Mouse (Mus musculus) spleen, adult 18-20 months (tissue): ENCODE measurements at regions not wholly inside any gene's neighbourhood (a gene's known extent, or its start where the extent isn't known, plus 50 kb on each side); places are given as distances from the start of the nearest gene placed in this dataset.

ENCODE experiments used
- DNase-seq, 2 experiments: peaks; one replicate each; pipeline ENCODE4 v3.0.0; 2022; ENCODE audit warnings: mixed read lengths in 2 of 2

DNA sequence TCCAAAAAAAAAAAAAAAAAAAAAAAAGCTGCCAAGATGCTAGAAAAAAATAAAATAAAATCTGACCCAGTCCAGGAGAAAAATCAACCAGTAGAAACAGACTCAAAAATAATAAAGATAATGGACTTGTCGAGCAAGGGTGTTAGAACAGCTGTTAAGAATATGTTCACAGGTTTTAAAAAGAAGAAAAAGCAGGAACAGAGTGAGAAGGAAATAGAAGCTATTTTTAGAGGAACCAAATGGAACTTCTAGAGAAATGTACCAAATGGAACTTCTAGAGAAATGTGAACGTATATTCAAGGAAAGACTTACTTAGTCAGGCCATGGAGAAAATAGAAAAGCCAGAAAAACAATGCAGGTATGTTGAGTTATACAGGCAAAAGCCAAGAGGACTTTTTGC is 662.4 kb upstream of the Jmjd1c start:
- DNase-seq, result no peak

DNA sequence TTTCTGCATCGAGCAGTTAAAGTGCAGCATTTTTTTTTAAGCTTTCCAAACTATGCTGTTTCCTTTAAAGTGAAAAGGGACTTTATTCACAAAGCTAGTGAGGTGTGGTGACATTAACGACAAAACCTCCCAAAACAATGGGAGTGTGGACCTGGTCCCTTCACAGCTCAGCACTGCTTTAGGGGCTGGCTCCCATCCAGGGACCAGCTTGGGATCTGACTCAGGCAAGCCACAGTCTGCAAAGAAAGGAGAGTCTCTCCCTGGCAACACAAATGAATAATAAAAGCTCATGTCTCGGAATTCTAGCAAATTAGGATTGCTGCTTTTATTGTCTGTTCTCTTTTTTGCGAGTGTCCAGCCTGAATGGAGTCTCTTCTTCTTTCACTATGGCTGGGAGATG is 625.2 kb upstream of the Jmjd1c start:
- DNase-seq, result no peak

DNA sequence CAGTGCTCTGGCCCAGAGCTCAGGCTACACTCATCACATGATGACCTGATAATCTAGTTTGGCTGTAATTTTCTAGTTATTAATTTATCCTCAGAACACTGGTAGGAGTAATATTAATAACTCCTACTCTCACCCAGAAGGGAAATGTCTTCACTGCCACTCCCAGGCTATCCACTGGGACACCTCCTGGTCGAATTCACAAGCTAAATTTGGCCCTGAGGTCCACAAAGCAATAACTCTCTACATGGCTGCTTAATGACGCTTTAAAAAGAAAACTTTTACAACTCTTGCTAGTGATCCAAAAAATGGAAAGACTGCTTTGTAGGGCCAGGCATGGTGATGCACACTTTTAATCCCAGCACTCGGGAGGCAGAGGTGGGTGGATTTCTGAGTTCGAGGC is 623.9 kb upstream of the Jmjd1c start:
- no peak for DNase-seq

- DNase-seq, result no peak
Measured at GRCm38 (mm10) chr10:66475187-66475735, 620.7 kb upstream of the Jmjd1c start.

DNA sequence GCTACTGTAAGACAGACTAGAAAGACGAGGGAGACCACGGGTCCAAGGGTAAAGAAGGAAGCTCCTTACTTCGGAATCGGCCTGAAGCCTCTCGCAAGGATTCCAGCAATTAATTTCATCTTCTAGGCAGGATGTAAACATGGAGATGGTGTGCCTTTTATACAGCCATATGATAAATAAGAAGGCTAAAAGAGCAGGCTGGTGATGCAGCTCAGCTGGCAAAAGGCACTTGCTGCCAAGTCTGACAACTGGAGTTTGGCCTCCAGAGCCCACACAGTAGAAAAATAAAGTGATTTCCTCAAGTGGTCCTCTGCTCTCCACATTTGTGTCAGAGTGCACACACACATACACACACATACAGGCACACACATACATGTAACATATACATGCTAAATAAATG is 605.1 kb upstream of the Jmjd1c start:
- no peak for DNase-seq

DNA sequence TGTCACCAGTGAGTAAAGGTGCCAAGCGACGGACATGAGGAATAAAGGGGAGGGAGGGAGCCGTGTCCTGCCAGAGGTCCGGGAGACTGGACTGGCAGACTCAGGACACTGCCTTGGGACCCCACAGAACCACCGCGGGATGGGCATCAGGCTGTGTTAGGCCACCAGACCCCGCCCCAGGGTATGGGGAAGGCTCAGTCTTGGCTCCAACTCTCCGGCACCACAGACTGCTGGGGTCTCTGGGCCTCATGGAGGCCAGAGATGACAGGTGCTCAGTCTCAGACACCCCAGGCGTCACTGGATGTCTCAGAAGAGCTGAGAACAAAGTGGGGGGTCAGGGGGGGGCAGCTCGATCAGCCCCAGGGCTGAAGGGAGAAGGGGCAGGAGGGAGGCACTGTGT is 604.1 kb upstream of the Jmjd1c start:
- DNase-seq, result no peak

DNA sequence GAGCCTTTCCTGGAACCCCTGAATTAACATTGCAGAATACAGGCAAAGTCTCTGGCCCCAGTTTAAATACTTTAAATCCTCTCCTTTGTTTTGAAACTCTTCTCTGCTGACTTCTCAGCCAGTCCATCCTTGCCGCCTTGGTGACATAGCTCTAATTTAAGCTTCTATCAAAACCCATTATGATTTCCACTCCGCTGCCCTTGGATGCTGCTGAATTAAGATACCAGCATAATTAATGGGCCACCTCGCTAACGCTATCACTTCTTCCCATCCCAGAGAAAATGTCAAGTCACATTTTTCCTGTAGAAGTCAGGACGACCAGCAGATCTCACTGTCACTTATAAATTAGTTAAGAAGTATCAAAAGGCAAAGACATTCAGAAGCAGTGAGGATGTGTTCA is 556.1 kb upstream of the Jmjd1c start:
- no peak for DNase-seq

DNA sequence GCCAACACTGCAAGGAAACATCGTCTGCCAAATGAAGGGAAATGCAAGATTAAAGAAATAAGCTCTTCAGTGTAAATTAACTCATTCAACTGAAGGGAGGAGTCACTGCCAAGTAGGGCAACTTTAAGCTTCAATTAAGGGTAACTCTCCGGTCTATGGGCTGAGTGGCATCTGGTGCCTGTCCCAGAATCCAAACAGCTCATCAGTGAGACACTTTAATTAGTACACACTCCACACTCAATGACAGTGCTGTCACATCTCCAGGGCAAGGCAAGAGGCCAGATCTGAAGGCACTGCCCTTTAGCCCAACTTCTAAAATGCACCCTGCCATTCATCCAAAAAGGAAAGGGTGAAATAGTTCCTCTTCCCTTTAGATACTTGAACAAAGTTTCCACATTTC is 549.3 kb upstream of the Jmjd1c start:
- no peak for DNase-seq

GRCm38 (mm10) chr10:66547660-66548059 is 548.3 kb upstream of the Jmjd1c start:
- DNase-seq, result no peak

DNA sequence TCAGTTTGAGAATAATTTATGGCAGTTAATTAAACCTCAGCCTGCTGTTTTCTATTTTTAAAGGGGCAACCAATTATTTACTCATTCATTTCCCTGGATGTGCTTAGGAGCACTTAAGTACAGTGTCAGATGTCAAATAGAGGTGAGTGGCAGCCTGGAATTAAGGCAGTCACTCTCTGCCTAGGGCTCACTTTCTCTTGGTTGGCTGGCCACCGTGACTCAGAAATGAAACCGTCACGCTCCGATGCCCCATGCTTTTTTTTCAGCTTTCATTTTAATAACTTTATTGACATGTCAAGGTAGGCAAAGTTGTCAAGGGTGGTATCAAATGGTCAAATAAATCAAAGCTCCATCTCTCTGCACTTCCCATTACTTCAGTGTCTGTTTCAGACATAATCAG is 547.9 kb upstream of the Jmjd1c start:
- DNase-seq, result no peak

DNA sequence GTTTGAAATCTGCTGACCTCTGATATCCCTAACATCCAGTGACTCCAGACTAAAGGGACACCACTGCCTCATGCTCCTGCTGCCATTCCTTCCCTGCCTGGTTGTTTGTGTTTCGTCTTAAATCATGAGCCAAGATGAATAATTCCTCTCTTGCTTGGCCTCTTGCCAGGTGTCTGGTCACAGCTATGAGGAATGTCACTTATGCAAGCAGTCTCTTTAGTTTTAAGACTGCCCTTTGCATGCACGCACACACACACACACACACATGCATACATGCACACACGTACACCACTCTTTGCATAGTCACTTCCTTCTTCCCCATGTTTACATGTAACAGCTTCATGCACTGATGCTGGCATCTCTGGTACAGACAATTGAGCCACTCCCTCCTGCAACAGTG is 543.0 kb upstream of the Jmjd1c start:
- DNase-seq, result no peak

GRCm38 (mm10) chr10:66554259-66554658 is 541.7 kb upstream of the Jmjd1c start:
- no peak for DNase-seq

DNA sequence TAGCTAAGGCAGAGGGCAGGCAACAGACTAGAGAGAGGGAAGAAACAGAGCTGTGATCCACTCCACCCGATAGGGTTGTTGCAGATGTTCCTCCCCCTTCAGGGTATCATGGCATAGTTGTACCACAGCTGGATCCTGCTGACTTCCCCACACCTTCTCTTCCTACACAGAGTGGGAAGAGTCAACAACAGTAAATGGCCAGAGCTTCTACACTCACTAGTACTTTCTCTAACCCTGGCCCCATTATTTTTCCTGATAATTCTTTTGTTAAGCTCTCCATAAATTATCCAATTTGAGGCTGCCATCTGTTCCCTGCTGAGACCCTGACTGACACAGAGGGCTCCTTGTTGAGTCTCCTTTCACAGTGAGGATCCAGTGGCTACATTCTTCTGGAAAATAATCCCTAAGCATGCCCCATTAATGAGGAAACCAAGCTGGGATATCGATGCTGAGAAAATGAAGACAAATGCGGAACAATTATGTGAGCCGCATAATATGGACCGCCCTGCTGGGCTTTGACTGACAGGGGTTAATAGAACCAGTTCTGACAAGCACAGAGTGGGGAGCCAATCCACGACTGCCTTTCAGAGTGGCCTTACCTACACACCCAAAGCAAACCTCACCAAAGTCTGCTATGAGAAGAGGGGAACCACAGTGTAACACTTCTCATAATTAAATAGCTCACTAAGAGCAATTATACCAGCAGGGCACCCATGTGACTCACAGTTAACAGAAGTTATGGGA is 537.7 kb upstream of the Jmjd1c start:
- DNase-seq, result no peak

- DNase-seq, result no peak
Measured at GRCm38 (mm10) chr10:66565374-66565773, 530.6 kb upstream of the Jmjd1c start.

- no peak for DNase-seq
Measured at GRCm38 (mm10) chr10:66574846-66575535, 520.9 kb upstream of the Jmjd1c start.

GRCm38 (mm10) chr10:66593001-66593400 is 502.9 kb upstream of the Jmjd1c start:
- DNase-seq, result no peak

- DNase-seq, result no peak
Measured at GRCm38 (mm10) chr10:66593506-66593905, 502.4 kb upstream of the Jmjd1c start.

DNA sequence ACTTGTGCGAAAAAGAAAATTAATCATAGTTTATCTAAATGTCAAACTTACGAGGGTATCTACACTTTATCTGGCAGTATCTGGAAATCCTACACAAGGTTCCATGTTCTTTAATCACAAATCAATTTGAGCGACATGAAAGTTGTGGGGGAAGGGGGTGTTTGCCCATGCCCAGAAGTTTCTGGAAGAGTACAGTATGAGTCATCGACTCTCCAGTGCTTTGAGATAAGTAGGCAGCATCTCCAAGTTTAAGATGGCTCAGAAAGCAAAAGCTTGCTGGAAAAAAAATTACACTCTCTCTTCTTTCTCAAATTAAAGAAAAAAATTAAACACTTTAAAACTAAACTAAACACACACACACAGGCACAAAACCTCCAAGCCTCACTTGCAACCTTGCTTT is 498.0 kb upstream of the Jmjd1c start:
- no peak for DNase-seq

GRCm38 (mm10) chr10:66607141-66607540 is 488.8 kb upstream of the Jmjd1c start:
- DNase-seq, result no peak

DNA sequence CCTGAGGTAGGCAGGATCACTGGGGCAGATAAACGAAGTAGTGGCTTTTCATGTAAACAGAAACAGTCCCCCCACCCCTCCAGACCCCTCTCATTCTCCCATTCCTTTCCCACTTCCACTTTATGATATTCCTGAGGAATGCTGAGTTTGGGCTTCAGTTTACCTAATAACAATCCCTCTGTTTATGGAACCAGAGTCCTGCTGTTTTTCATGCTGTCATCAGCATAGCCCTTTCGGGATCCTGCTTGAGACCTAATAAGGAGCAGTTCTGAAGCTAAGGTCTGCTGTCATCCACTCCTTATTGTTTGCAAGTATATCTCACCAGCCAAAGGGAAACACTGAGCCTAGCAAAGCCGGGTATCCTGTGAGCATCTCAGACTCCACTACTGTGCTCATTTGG is 479.6 kb upstream of the Jmjd1c start:
- DNase-seq, result no peak

- DNase-seq, result no peak
Measured at GRCm38 (mm10) chr10:66630996-66631395, 464.9 kb upstream of the Jmjd1c start.

- DNase-seq, result no peak
Measured at GRCm38 (mm10) chr10:66640890-66641847, 454.8 kb upstream of the Jmjd1c start.

- no peak for DNase-seq
Measured at GRCm38 (mm10) chr10:66641966-66642365, 454.0 kb upstream of the Jmjd1c start.
